Mouse (Mus musculus): ENCODE results near the gene Ffar4.

Ffar4 gene

DNA sequence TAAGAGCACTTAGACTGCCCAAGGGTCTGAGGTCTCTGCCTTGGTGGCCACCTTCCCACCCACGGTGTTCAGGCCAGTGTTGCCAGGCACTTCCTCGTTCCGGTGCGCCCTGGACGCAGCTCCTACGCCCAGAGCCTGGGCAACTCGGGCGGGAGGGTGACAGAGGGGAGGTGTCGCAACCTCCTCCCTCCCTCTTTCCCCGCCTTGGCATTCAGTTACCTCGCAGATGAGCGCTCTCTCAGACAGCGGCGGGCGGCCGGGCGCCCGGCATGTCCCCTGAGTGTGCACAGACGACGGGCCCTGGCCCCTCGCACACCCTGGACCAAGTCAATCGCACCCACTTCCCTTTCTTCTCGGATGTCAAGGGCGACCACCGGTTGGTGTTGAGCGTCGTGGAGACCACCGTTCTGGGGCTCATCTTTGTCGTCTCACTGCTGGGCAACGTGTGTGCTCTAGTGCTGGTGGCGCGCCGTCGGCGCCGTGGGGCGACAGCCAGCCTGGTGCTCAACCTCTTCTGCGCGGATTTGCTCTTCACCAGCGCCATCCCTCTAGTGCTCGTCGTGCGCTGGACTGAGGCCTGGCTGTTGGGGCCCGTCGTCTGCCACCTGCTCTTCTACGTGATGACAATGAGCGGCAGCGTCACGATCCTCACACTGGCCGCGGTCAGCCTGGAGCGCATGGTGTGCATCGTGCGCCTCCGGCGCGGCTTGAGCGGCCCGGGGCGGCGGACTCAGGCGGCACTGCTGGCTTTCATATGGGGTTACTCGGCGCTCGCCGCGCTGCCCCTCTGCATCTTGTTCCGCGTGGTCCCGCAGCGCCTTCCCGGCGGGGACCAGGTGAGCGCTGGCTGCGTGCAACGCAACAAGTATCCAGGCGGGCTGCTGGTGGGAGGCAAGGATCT is at the start of gene Ffar4:
TSS of gene Ffar4 (plus strand) at position 214 of the 901 bp plus-strand sequence.
- peak; percentile 21 for DNase-seq (ENCODE audit: low spot score)

DNA sequence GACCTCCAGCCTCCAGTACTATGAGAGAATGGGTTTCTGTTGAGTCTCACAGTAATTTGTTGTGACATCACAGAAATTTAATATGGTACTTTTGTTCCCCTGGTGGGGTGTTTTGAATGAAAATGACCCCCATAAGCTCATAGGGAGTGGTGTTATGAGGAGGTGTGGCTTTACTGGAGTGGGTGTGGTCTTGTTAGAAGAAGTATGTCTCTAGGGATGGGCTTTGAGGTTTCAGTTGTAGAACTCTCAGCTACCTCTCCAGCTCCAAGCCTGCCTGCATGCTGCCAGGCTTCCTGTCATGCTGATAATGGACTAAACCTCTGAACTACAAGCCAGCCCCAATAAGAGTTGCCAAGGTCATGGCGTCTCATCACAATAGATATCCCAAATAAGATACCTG is 47.2 kb upstream of the Ffar4 start:
- DNase-seq (ENCODE audit: low spot score): no peak

GRCm38 (mm10) chr19:38053227-38054041 is 43.4 kb upstream of the Ffar4 start:
- DNase-seq (ENCODE audit: low spot score): no peak

DNA sequence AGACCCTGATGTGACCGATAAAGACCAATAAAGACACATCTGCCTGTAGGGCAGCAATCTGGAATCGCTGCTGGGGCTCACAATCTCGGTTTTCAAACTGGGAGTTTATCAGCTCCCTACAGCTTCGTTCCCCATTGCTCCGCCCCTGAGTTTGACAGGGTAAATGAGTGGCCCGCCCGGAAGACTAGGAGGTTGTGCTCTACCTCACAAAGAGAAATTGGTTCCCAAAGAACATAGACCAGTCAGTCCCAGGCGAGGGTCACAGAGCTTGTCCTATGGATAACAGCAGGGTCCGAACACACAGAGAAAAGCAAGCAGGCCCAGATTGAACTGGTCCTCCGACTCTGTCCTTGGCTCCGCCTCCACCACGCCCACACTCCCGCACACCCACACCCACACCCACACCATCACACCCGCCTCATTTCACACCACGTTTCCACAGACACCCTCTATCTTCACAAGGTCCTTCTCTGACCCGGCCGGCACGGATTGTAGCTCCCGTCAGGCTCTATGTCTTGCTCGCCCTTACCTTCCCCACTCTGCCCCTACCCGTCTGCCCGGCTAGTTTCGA is 42.6 kb upstream of the Ffar4 start:
- peak; percentile 76 for DNase-seq (ENCODE audit: low spot score)

DNA sequence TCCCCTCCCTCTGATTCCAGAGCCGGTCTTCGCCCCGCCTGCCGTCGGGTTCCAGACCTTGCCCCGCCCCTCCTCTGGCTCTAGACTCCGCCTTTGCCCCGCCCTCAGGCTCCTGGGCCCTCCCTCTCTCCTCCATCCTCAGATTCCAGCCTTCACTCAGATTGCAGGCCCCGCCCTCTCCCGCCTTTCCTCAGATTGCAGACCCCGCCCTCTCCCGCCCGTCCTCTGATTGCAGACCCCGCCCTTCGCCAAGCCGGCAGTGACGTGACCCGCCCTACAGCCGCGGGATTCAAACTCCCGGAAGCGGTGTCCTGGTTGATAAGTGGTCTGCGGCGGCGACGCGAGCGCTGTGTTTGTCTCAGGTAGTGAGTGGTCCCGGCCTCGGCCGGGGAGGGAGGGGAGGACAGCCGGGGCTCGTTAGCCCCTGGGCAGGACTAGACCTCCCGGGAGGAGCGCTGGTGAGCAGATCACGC is 42.1 kb upstream of the Ffar4 start, which contains the start of gene Cep55:
TSS of gene Cep55 (plus strand) at position 292 of the 473 bp plus-strand sequence.
- DNase-seq (ENCODE audit: low spot score): peak; percentile 95

DNA sequence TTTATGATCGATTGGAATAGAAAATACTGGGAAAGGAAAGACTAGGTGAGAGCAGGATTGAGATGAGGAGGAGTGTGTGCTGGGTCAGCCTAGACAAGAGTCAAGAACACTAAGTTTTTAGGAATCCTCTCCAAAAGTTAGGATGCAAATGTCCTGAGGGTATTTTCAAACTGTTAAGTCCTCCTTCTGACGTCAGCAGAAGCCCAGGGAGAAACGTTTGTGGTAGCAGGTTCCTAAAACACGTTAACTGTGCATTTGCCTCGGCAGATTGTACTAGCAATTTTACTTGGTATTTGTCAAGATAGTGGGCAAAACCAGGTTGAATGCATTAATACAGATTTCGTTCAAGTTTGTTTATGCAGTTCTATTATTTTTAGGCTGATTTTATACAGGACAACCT is 41.1 kb upstream of the Ffar4 start:
- no peak for DNase-seq (ENCODE audit: low spot score)

GRCm38 (mm10) chr19:38056276-38056675 is 40.6 kb upstream of the Ffar4 start:
- no peak for DNase-seq (ENCODE audit: low spot score)

- DNase-seq (ENCODE audit: low spot score): no peak
Observed at GRCm38 (mm10) chr19:38056931-38057330, 39.9 kb upstream of the Ffar4 start.

GRCm38 (mm10) chr19:38063201-38063600 is 33.7 kb upstream of the Ffar4 start:
- DNase-seq (ENCODE audit: low spot score): no peak

DNA sequence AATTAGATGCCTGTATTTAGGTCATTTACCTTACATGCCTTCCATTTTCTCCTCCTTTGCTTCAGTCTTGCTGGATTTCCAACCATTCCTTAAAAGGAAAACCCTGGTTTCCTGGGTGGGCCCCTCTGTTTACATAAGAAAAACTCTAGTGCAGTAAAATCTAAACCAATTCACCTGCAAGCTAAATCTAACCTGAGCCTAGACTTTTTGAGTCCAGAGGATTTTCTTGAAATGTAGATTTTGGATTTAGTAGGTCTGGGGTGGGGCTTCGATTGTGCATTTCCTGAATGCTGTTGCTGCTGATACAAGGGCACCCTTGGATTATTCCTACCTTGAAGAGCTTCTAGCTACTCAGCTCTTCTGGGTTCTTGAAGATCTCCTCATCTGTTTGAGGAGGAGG is 32.8 kb upstream of the Ffar4 start:
- DNase-seq (ENCODE audit: low spot score): no peak

DNA sequence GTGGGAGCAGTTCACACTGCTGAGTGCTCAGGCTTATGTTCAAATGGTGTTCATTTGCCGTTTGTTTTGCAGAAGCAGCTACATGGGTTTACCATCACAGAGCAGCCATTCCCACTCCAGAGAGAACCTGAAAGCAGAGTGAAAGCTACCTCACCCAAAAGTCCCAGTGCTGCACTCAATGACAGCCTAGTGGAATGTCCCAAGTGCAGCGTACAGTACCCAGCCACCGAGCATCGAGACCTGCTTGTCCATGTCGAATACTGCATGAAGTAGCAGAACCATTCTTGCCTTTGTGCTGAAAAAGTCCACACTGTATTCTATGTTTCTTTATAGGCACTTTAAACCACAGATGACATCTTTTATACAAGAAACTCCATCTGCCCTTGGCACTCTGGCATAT is 23.6 kb upstream of the Ffar4 start:
- DNase-seq (ENCODE audit: low spot score): no peak

- DNase-seq (ENCODE audit: low spot score): no peak
Observed at GRCm38 (mm10) chr19:38075051-38075450, 21.8 kb upstream of the Ffar4 start.

DNA sequence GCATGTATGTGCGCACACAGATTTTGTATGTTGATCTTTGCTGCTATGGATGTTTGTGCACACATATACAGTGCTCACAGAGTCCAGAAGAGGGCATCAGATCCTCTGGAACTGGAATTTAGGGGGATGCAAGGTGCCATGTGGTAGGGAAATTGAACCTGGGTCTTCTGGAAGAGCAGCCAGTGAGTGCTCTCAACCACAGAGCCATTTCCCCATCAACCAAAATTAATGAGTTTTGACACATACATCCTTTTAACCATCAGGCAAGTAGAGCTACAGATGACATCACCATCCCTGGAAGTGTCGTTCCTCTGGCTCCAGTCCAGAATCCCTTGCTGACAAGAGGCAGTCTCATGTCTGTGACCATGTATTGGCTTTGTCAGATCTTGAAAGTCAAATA is 20.6 kb upstream of the Ffar4 start:
- DNase-seq (ENCODE audit: low spot score): no peak

DNA sequence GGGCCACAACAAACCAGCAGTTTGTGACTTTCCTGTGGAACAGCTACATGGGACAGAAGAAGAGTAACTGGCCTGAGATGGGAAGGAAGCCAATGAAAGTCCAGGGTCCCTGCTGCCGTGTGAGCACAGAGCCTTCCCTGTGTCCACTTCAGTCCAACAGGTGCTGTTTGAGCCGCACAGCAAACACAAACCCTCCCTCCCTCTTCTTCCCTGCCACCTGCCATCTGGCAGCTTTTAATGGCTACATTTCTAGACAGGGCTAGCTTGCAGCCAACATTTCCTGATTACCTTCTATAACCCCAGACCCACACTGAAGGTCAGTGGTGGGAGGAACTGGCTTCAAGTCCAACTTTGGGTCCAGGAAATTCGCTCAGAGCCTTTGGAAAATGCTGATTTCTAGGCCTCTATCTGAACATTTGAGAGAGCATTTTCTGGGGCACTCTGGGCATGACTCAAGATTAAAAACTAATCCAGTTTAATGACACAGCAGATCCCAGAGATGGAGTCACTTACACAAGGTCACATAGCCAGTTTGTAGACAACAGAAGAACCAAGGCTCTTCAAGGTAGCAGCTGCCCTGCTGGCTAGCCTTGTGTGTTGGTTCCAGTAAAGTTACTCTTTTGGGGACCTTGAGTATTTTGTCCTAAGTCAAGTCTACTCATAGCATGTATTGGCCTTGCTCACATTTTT is 18.9 kb upstream of the Ffar4 start:
- no peak for DNase-seq (ENCODE audit: low spot score)

- DNase-seq (ENCODE audit: low spot score): no peak
Observed at GRCm38 (mm10) chr19:38081361-38081760, 15.5 kb upstream of the Ffar4 start.

- no peak for DNase-seq (ENCODE audit: low spot score)
Observed at GRCm38 (mm10) chr19:38082931-38083525, 13.8 kb upstream of the Ffar4 start.

DNA sequence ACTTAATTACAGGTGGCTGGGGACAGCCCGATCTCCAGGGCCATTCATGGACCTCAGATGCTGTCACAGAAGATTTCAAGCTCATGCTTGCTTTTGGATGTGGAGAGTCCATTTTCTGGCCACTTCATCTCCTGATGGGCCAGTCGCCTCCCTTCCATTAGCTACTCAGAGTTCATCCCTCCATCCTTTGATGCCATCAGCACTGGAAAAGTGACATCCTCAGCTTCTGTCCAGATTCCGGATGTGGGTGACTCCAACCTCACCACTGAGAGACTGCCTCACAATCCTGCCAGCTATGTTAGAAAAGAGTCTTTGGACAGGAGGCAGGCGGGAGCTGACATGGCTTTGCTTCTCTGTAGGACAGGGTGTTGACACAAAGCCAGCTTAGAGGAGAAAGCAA is 11.0 kb upstream of the Ffar4 start:
- no peak for DNase-seq (ENCODE audit: low spot score)

GRCm38 (mm10) chr19:38086948-38087551 is 9.8 kb upstream of the Ffar4 start:
- DNase-seq (ENCODE audit: low spot score): peak; percentile 54

DNA sequence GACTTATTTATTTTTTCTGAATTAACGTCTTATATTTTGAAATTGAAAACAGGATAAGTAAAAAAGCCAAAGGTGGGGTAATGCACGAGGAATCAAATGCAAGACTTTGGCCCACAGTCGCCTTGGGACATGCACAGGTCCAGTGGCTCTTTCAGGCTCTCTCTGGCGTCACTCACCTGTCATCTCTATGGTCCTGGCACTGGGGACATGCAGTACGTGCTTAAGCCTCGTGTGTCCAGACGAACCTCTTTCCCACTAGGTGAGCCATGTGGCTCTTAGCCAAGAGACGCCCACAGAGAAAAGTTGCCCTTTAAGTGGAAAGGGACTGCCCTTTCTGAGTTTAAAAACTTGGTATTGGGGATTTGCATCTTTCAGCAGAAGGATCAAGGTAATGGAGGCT is 7.5 kb upstream of the Ffar4 start:
- DNase-seq (ENCODE audit: low spot score): no peak

DNA sequence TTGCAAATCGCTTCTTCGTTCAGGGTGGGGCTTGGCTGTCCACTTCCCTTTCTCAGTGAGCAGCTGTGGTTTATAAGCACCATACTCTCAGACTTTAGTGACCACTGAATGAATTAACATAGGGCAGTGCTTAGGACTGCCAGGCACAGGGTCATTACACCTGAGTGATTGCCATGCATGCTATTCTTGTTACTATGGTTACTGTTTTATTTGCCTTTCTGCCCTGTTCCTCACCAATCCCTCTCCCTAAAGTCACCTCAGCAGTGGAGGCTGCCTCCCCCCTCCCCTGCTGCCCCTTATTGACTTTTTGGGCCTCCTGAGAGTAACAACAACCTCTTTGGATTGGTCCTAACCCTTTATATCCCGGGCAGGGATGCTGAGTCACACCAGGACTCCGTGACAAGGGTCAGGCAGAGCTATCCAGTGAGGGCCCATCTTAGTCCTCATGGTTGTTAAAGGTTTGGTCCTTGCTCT is 5.3 kb upstream of the Ffar4 start:
- no peak for DNase-seq (ENCODE audit: low spot score)

GRCm38 (mm10) chr19:38096231-38096630 is 640 bp upstream of the Ffar4 start:
- DNase-seq (ENCODE audit: low spot score): no peak
